Mouse (Mus musculus) lung, postnatal 4 days (tissue): ENCODE measurements around the gene 4930455H04Rik.

Experiments
- DNase-seq, 2 experiments: peaks; one replicate each; pipeline ENCODE4 v3.0.0; 2021

The 4930455H04Rik gene

GRCm38 (mm10) chr3:116967436-116967835, 631 bp upstream of the 4930455H04Rik start:
- DNase-seq: no peak

- peak; percentile 59 to 78 for DNase-seq
Measured at GRCm38 (mm10) chr3:116968540-116968997, 502 bp downstream of the 4930455H04Rik start, which contains the start of gene Palmd. TSS of gene Palmd (minus strand) at chr3:116968987.

- DNase-seq: no peak
Measured at GRCm38 (mm10) chr3:116969003-116969402, 936 bp downstream of the 4930455H04Rik start.

GRCm38 (mm10) chr3:116969786-116970185, 1.7 kb downstream of the 4930455H04Rik start:
- no peak for DNase-seq

- no peak for DNase-seq
Measured at GRCm38 (mm10) chr3:116981811-116982575, 13.9 kb downstream of the 4930455H04Rik start.

GRCm38 (mm10) chr3:116985042-116985455, 17.0 kb downstream of the 4930455H04Rik start:
- no peak for DNase-seq

GRCm38 (mm10) chr3:116985741-116986140, 17.7 kb downstream of the 4930455H04Rik start:
- no peak for DNase-seq

GRCm38 (mm10) chr3:116986451-116986850, 18.4 kb downstream of the 4930455H04Rik start:
- DNase-seq: no peak

GRCm38 (mm10) chr3:116988221-116988620, 20.2 kb downstream of the 4930455H04Rik start:
- DNase-seq: no peak

GRCm38 (mm10) chr3:116991180-116991579, 23.1 kb downstream of the 4930455H04Rik start:
- DNase-seq: no peak

- DNase-seq: no peak
Measured at GRCm38 (mm10) chr3:116993011-116993410, 24.9 kb downstream of the 4930455H04Rik start.

GRCm38 (mm10) chr3:117001686-117002485, 33.8 kb downstream of the 4930455H04Rik start:
- DNase-seq: no peak

- no peak for DNase-seq
Measured at GRCm38 (mm10) chr3:117003379-117003778, 35.3 kb downstream of the 4930455H04Rik start.

- no peak for DNase-seq
Measured at GRCm38 (mm10) chr3:117006636-117007035, 38.6 kb downstream of the 4930455H04Rik start.

GRCm38 (mm10) chr3:117007340-117007739, 39.3 kb downstream of the 4930455H04Rik start:
- DNase-seq: no peak

GRCm38 (mm10) chr3:117010182-117010581, 42.1 kb downstream of the 4930455H04Rik start:
- no peak for DNase-seq

GRCm38 (mm10) chr3:117020319-117020718, 52.3 kb downstream of the 4930455H04Rik start:
- DNase-seq: no peak

- DNase-seq: no peak
Measured at GRCm38 (mm10) chr3:117021907-117022306, 53.8 kb downstream of the 4930455H04Rik start.

- no peak for DNase-seq
Measured at GRCm38 (mm10) chr3:117024111-117024510, 56.0 kb downstream of the 4930455H04Rik start.

GRCm38 (mm10) chr3:117024557-117024956, 56.5 kb downstream of the 4930455H04Rik start:
- no peak for DNase-seq

- no peak for DNase-seq
Measured at GRCm38 (mm10) chr3:117025421-117025820, 57.4 kb downstream of the 4930455H04Rik start.
